Mouse (Mus musculus): Measurements from ENCODE around the gene Ghrh. TPM values are rescaled to one million over a fixed set of nuclear protein-coding genes. Genes with fewer than 3 reads are reported as not detected.

The Ghrh gene
- polyA plus RNA-seq, 1 experiment: not detected

DNA sequence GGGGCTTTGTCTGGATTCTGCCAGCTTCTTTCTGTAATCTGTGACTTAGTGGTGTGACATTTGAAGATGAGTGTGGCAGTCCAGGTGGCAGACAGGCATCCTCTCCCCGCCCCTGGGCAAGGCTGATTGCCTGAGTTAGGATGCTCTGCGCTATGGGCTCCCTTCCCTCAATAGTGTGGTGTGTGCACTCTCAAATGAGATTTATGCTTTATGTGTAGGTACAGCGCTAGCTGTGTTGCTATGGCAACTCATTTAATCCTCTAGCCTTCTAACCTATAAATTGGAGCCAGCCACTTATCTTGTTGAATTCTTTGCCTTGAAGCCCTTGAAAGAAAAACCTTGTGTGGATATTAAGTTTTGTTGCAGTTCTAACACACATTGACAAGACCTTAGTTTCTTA is 33.6 kb downstream of the Ghrh start:
- Histone ChIP-seq H3K79me2 (ENCODE audit: control insufficient read depth, insufficient read depth) (no peaks in the 10 kb centered on the region), H3K79me3 (ENCODE audit: low read depth) (no peaks in the 10 kb centered on the region), H3K4me3 (ENCODE audit: insufficient read depth, poor library complexity, severe bottlenecking) (no peak overlapping the region), H3K27me3 (ENCODE audit: control insufficient read depth, insufficient read depth, insufficient read length) (no peaks in the 10 kb centered on the region), H3ac (ENCODE audit: control insufficient read depth, insufficient read length, low read depth) (no peak overlapping the region), H3K36me3 (ENCODE audit: control insufficient read depth, insufficient read depth) (peaks cover 96% of the 10 kb centered on the region)
- TF ChIP-seq MYOD1 (IDR thresholded peaks at IDR 0.05; ENCODE audit: control insufficient read depth, insufficient read length, low read depth) (no peak), CTCF (IDR thresholded peaks at IDR 0.05; ENCODE audit: control insufficient read depth, insufficient read depth, insufficient read length) (no peak), CEBPB (IDR thresholded peaks at IDR 0.05; ENCODE audit: low read depth) (no peak), MYOG (IDR thresholded peaks at IDR 0.05; ENCODE audit: control insufficient read depth, extremely low read depth, insufficient read length) (no peak), FOSL1 (IDR thresholded peaks at IDR 0.05; ENCODE audit: insufficient read depth, low read length, poor library complexity, severe bottlenecking) (no peak), USF1 (IDR thresholded peaks at IDR 0.05; ENCODE audit: low read depth) (no peak), MAX (IDR thresholded peaks at IDR 0.05) (no peak)

DNA sequence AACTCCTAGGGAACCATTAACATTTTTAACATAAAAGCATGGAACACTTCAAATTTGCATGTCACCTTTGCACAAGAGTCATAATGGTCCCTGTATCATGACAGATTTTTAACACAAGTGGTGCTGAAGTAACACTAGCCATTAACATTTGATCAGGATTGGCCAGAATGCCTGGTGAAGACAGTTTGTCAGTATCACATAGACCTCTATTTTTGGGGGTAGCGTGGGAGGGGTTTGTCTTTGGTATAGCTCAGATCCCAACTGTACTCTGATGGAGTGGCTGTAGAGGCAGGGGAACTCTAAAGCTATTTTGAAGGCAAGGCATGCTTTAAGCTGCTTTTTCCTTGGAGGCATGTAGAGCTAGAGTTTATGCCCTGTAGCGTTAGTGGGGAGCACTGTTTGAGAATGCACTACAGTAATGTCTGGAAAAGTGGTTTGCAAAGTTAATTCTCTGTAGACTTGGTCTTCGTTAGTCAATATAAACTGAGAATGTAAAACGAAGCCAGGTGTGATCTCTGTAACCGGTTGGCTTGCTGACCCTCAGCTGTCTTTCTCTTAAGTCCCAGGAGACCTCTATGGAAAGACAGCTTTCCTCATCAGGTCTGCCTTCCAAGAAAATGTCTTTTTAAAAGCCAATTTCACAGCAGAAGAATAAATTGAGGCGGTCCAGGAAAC is 36.2 kb downstream of the Ghrh start:
- Histone ChIP-seq H3ac (ENCODE audit: control insufficient read depth, insufficient read length, low read depth) (no peak overlapping the region), H3K79me2 (ENCODE audit: control insufficient read depth, insufficient read depth) (no peaks in the 10 kb centered on the region), H3K36me3 (ENCODE audit: control insufficient read depth, insufficient read depth) (peaks cover 97% of the 10 kb centered on the region), H3K4me3 (ENCODE audit: insufficient read depth, poor library complexity, severe bottlenecking) (no peak overlapping the region), H3K79me3 (ENCODE audit: low read depth) (no peaks in the 10 kb centered on the region), H3K27me3 (ENCODE audit: control insufficient read depth, insufficient read depth, insufficient read length) (no peaks in the 10 kb centered on the region)
- TF ChIP-seq FOSL1 (IDR thresholded peaks at IDR 0.05; ENCODE audit: insufficient read depth, low read length, poor library complexity, severe bottlenecking) (no peak), MAX (IDR thresholded peaks at IDR 0.05) (no peak), CEBPB (IDR thresholded peaks at IDR 0.05; ENCODE audit: low read depth) (no peak), USF1 (IDR thresholded peaks at IDR 0.05; ENCODE audit: low read depth) (no peak), CTCF (IDR thresholded peaks at IDR 0.05; ENCODE audit: control insufficient read depth, insufficient read depth, insufficient read length) (no peak), MYOD1 (IDR thresholded peaks at IDR 0.05; ENCODE audit: control insufficient read depth, insufficient read length, low read depth) (no peak)

DNA sequence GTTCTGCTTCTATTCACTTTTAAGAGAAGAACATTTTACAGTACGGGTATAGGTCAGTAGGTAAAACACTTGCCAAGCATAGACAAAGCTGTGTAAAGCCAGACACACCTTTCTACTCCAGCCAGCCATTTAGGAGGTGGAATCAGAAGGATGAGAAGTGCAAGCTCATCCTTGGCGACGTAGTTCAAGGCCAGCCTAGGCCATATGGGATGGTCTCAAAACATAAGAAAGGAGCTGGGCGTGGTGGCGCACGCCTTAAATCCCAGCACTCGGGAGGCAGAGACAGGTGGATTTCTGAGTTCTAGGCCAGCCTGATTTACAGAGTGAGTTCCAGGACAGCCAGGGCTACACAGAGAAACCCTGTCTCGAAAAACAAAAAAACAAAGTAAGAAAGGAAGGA is 37.7 kb downstream of the Ghrh start:
- Histone ChIP-seq H3ac (ENCODE audit: control insufficient read depth, insufficient read length, low read depth) (no peak overlapping the region), H3K79me2 (ENCODE audit: control insufficient read depth, insufficient read depth) (no peaks in the 10 kb centered on the region), H3K27me3 (ENCODE audit: control insufficient read depth, insufficient read depth, insufficient read length) (no peaks in the 10 kb centered on the region), H3K79me3 (ENCODE audit: low read depth) (no peaks in the 10 kb centered on the region), H3K4me3 (ENCODE audit: insufficient read depth, poor library complexity, severe bottlenecking) (no peak overlapping the region), H3K36me3 (ENCODE audit: control insufficient read depth, insufficient read depth) (peaks cover 98% of the 10 kb centered on the region)
- TF ChIP-seq USF1 (IDR thresholded peaks at IDR 0.05; ENCODE audit: low read depth) (no peak), MAX (IDR thresholded peaks at IDR 0.05) (no peak), MYOG (IDR thresholded peaks at IDR 0.05; ENCODE audit: control insufficient read depth, extremely low read depth, insufficient read length) (no peak), CTCF (IDR thresholded peaks at IDR 0.05; ENCODE audit: control insufficient read depth, insufficient read depth, insufficient read length) (no peak), FOSL1 (IDR thresholded peaks at IDR 0.05; ENCODE audit: insufficient read depth, low read length, poor library complexity, severe bottlenecking) (no peak), CEBPB (IDR thresholded peaks at IDR 0.05; ENCODE audit: low read depth) (no peak), MYOD1 (IDR thresholded peaks at IDR 0.05; ENCODE audit: control insufficient read depth, insufficient read length, low read depth) (no peak)

DNA sequence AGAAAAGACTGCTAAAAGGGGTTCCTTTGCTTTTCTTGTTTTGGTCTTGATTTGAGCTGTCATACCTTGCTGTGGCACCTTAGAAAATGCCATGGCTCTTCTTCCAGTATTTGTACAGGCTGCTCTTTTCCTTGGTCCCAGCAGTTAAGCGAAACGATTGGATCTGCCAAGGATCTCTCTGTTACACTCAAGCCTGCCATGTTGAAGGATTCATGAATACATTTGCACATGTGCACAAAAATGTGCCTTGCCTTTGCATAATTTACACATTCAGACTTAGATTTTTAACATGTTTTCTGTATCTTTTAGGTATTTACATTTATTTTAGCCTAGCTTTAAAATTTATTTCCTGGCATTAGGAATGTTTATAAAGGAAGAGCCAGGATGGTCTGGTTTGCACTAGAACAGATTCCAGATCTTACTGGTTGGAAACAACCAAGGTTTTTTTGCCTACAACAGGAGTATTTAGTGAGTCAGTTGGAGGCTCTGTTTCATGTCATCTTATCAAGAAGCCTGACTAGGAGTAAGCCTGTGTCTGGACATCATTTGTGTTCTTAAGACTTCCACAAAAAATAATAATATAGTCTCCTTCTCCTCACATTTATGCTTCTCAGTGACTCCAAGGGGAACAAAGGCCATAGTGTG is 38.9 kb downstream of the Ghrh start:
- Histone ChIP-seq H3ac (ENCODE audit: control insufficient read depth, insufficient read length, low read depth) (no peak overlapping the region), H3K79me2 (ENCODE audit: control insufficient read depth, insufficient read depth) (no peaks in the 10 kb centered on the region), H3K36me3 (ENCODE audit: control insufficient read depth, insufficient read depth) (peaks cover 98% of the 10 kb centered on the region), H3K79me3 (ENCODE audit: low read depth) (no peaks in the 10 kb centered on the region), H3K4me3 (ENCODE audit: insufficient read depth, poor library complexity, severe bottlenecking) (no peak overlapping the region), H3K27me3 (ENCODE audit: control insufficient read depth, insufficient read depth, insufficient read length) (no peaks in the 10 kb centered on the region)
- no peak for TF ChIP-seq MYOG (IDR thresholded peaks at IDR 0.05; ENCODE audit: control insufficient read depth, extremely low read depth, insufficient read length)
- TF ChIP-seq CEBPB (IDR thresholded peaks at IDR 0.05; ENCODE audit: low read depth): no peak
- no peak for TF ChIP-seq CTCF (IDR thresholded peaks at IDR 0.05; ENCODE audit: control insufficient read depth, insufficient read depth, insufficient read length)
- no peak for TF ChIP-seq MAX (IDR thresholded peaks at IDR 0.05)
- TF ChIP-seq USF1 (IDR thresholded peaks at IDR 0.05; ENCODE audit: low read depth): no peak
- no peak for TF ChIP-seq FOSL1 (IDR thresholded peaks at IDR 0.05; ENCODE audit: insufficient read depth, low read length, poor library complexity, severe bottlenecking)
- no peak for TF ChIP-seq MYOD1 (IDR thresholded peaks at IDR 0.05; ENCODE audit: control insufficient read depth, insufficient read length, low read depth)

DNA sequence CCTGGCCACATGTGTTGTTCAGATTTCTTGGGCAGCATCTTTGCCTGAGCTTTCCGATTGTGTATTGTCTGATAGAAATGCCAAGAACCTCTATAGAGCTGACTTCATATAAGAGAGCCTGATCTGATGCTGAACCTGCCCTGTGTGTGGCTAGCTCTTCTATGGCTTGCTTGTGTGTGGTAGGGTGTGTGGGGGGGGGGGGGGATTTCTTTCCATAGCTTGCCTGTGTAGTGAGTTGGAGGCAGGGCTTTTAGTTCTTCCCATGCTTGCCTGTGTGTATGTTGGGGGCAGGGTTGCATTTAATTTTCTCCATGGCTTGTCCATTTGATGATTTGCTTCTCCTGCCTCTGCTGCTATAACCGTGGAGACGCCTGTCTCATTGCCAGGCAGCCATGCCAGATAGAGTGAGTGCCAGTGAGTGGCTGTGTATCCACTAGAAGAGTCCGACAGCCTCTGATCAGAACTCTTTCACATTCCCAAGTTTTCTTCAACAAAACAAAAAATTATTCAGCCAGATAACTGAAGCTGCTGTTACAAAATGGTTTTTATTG is 39.5 kb downstream of the Ghrh start:
- no peaks in the 10 kb centered on the region for H3K79me2 ChIP-seq (ENCODE audit: control insufficient read depth, insufficient read depth)
- H3K79me3 ChIP-seq (ENCODE audit: low read depth): no peaks in the 10 kb centered on the region
- no peak overlapping the region for H3ac ChIP-seq (ENCODE audit: control insufficient read depth, insufficient read length, low read depth)
- no peak for TF ChIP-seq USF1 (IDR thresholded peaks at IDR 0.05; ENCODE audit: low read depth)
- no peak for TF ChIP-seq CEBPB (IDR thresholded peaks at IDR 0.05; ENCODE audit: low read depth)
- TF ChIP-seq FOSL1 (IDR thresholded peaks at IDR 0.05; ENCODE audit: insufficient read depth, low read length, poor library complexity, severe bottlenecking): no peak
- no peak for TF ChIP-seq CTCF (IDR thresholded peaks at IDR 0.05; ENCODE audit: control insufficient read depth, insufficient read depth, insufficient read length)
- no peak for TF ChIP-seq MYOD1 (IDR thresholded peaks at IDR 0.05; ENCODE audit: control insufficient read depth, insufficient read length, low read depth)
- no peak for TF ChIP-seq MYOG (IDR thresholded peaks at IDR 0.05; ENCODE audit: control insufficient read depth, extremely low read depth, insufficient read length)
- TF ChIP-seq MAX (IDR thresholded peaks at IDR 0.05): no peak
- H3K4me3 ChIP-seq (ENCODE audit: insufficient read depth, poor library complexity, severe bottlenecking): no peak overlapping the region
- peaks cover 98% of the 10 kb centered on the region for H3K36me3 ChIP-seq (ENCODE audit: control insufficient read depth, insufficient read depth)
- H3K27me3 ChIP-seq (ENCODE audit: control insufficient read depth, insufficient read depth, insufficient read length): no peaks in the 10 kb centered on the region

Data from C2C12 (cell line).